Comparison of ENCODE assay signal across 8 mouse cellular contexts in genomic region chr5:113773664-113774063, GRCm38 (mm10). TPM values are rescaled to one million over a fixed set of nuclear protein-coding genes. Genes with fewer than 3 reads are reported as not detected.
DNase-seq lines count a peak whose midpoint lies in the region; ATAC-seq and TF ChIP-seq lines count a peak whose summit lies in the region.

No protein-coding gene starts in this region.

- H3K79me2 ChIP-seq in C2C12 (ENCODE audit: control insufficient read depth, insufficient read depth), result peaks cover 40% of the 10 kb centered on the region

- H3K4me1 ChIP-seq in bone marrow macrophage, adult 2 months (ENCODE audit: control insufficient read depth, insufficient read depth, low read length), result peaks cover 33% of the 10 kb centered on the region
- H3K4me1 ChIP-seq in heart, embryonic 11.5 days (ENCODE audit: control insufficient read depth, insufficient read depth, low read length), result peaks cover 12% of the 10 kb centered on the region
- peaks cover 33% of the 10 kb centered on the region for H3K4me1 ChIP-seq in kidney, embryonic 15.5 days

- peak overlapping the region; percentile 97 for H3K4me2 ChIP-seq in heart, embryonic 11.5 days
- H3K4me2 ChIP-seq in kidney, embryonic 15.5 days, result peak overlapping the region; percentile 92

- H3K9ac ChIP-seq in heart, embryonic 11.5 days (ENCODE audit: low read depth, low read length), result peak overlapping the region; percentile 82
- peak overlapping the region; percentile 95; the same call in 1 of the 2 replicates for H3K9ac ChIP-seq in kidney, embryonic 15.5 days

- peak; percentile 93 for TF ChIP-seq CTCF in C2C12 (IDR thresholded peaks at IDR 0.05; ENCODE audit: control insufficient read depth, insufficient read depth, insufficient read length)
- peak; percentile 87 for TF ChIP-seq CTCF in bone marrow macrophage, adult 2 months (IDR thresholded peaks at IDR 0.05; ENCODE audit: low read depth, low read length)

- TF ChIP-seq POLR2A in bone marrow macrophage, adult 2 months (IDR thresholded peaks at IDR 0.05; ENCODE audit: borderline replicate concordance, low read depth, low read length), result no peak

- peaks cover 29% of the 10 kb centered on the region for H3K36me3 ChIP-seq in C2C12 (ENCODE audit: control insufficient read depth, insufficient read depth)
- H3K36me3 ChIP-seq in heart, embryonic 11.5 days (ENCODE audit: control insufficient read depth, insufficient read depth, low read length), result peaks cover 14% of the 10 kb centered on the region
- peaks cover 51% of the 10 kb centered on the region for H3K36me3 ChIP-seq in kidney, embryonic 15.5 days

- H3ac ChIP-seq in C2C12 (ENCODE audit: control insufficient read depth, insufficient read length, low read depth), result no peak overlapping the region

- whole genome bisulfite sequencing in heart, embryonic 11.5 days (ENCODE audit: insufficient replicate concordance), result under 1% methylated on average over 7 of the region's 7 CpGs
- WGBS in kidney, embryonic 15.5 days, result 1% methylated on average over 7 of the region's 7 CpGs

- H3K27me3 ChIP-seq in C2C12 (ENCODE audit: control insufficient read depth, insufficient read depth, insufficient read length), result no peaks in the 10 kb centered on the region
- H3K27me3 ChIP-seq in heart, embryonic 11.5 days (ENCODE audit: control insufficient read depth, insufficient read depth, low read length), result no peaks in the 10 kb centered on the region
- no peaks in the 10 kb centered on the region for H3K27me3 ChIP-seq in kidney, embryonic 15.5 days

- H3K4me3 ChIP-seq in C2C12 (ENCODE audit: insufficient read depth, poor library complexity, severe bottlenecking), result peak overlapping the region; percentile 96
- peak overlapping the region; percentile 91 for H3K4me3 ChIP-seq in bone marrow macrophage, adult 2 months (ENCODE audit: insufficient read depth, low read length)
- H3K4me3 ChIP-seq in heart, embryonic 11.5 days (ENCODE audit: low read depth, low read length), result peak overlapping the region; percentile 98
- peak overlapping the region; percentile 86 for H3K4me3 ChIP-seq in kidney, embryonic 15.5 days (replicated peaks)

- peak; percentile 77 for ATAC-seq in erythroblast, adult 5-6 weeks (replicated peaks; ENCODE audit: low FRiP score, poor library complexity, severe bottlenecking)
- no peak for ATAC-seq in heart, embryonic 11.5 days (replicated peaks; ENCODE audit: insufficient number of reproducible peaks, low FRiP score, low TSS enrichment)
- ATAC-seq in kidney, embryonic 15.5 days (replicated peaks; ENCODE audit: low FRiP score), result peak; percentile 11; the same call in 1 of the 2 replicates

- no peaks in the 10 kb centered on the region for H3K9me3 ChIP-seq in heart, embryonic 11.5 days (replicated peaks; ENCODE audit: control insufficient read depth, low read length)
- H3K9me3 ChIP-seq in kidney, embryonic 15.5 days (replicated peaks), result no peaks in the 10 kb centered on the region

- H3K27ac ChIP-seq in bone marrow macrophage, adult 2 months (ENCODE audit: insufficient read depth, low read depth, low read length), result peak overlapping the region; percentile 58
- H3K27ac ChIP-seq in heart, embryonic 11.5 days (ENCODE audit: low read depth, low read length), result no peak overlapping the region
- H3K27ac ChIP-seq in kidney, embryonic 15.5 days, result peak overlapping the region; percentile 98; the same call in 1 of the 2 replicates

- peaks cover 26% of the 10 kb centered on the region for H3K79me3 ChIP-seq in C2C12 (ENCODE audit: low read depth)

- DNase-seq in liver, result peak; percentile 93
- DNase-seq in monocyte, adult 2 months (ENCODE audit: low read depth in 1 of 2, low spot score in 2 of 2), result peak; percentile 78 to 96
- peak; percentile 88 to 93 for DNase-seq in spleen, postnatal 14 days (ENCODE audit: low spot score in 2 of 2)

TF ChIP-seq in C2C12, 6 proteins besides CTCF, POLR2A, EP300 and RAD21:
- no peak for TF ChIP-seq MYOD1 (IDR thresholded peaks at IDR 0.05; ENCODE audit: control insufficient read depth, insufficient read length, low read depth)
- no peak for TF ChIP-seq USF1 (IDR thresholded peaks at IDR 0.05; ENCODE audit: low read depth)
- no peak for TF ChIP-seq MYOG (IDR thresholded peaks at IDR 0.05; ENCODE audit: control insufficient read depth, extremely low read depth, insufficient read length)
- TF ChIP-seq MAX (IDR thresholded peaks at IDR 0.05), result peak; percentile 34
- TF ChIP-seq FOSL1 (IDR thresholded peaks at IDR 0.05; ENCODE audit: insufficient read depth, low read length, poor library complexity, severe bottlenecking), result no peak
- TF ChIP-seq CEBPB (IDR thresholded peaks at IDR 0.05; ENCODE audit: low read depth), result no peak

RNA-seq across cellular contexts. Expression of gene Iscu, which starts 1.1 kb away (rescaled TPM):
- polyA plus RNA-seq in C2C12 (2012; fragmentation: generic; extraction: Trizol), result 119 TPM
- polyA plus RNA-seq in bone marrow macrophage, adult 2 months (2012; ENCODE audit: insufficient read depth, insufficient read length, missing spikeins), result 106 and 109 TPM in 2 replicates
- 137 and 178 TPM in 2 replicates for total RNA-seq in erythroblast, adult 5-6 weeks (2015; ENCODE audit: low replicate concordance)
- 139 and 170 TPM in 2 replicates for total RNA-seq in erythroblast, adult 5-6 weeks (2017; ENCODE audit: low replicate concordance)
- polyA plus RNA-seq in heart, embryonic 11.5 days (2014; fragmentation: Nextera tagmentation; extraction: Ambion mirVana), result 104 and 106 TPM in 2 replicates
- polyA plus RNA-seq in kidney, embryonic 15.5 days (2015; fragmentation: Nextera tagmentation; extraction: Ambion mirVana), result 104 and 112 TPM in 2 replicates

RNA-seq across cellular contexts. Expression of gene Sart3, which starts 1.4 kb away (rescaled TPM):
- polyA plus RNA-seq in C2C12 (2012; fragmentation: generic; extraction: Trizol), result 53.4 TPM
- 23.5 and 29.8 TPM in 2 replicates for polyA plus RNA-seq in bone marrow macrophage, adult 2 months (2012; ENCODE audit: insufficient read depth, insufficient read length, missing spikeins)
- 4.0 and 6.1 TPM in 2 replicates for total RNA-seq in erythroblast, adult 5-6 weeks (2015; ENCODE audit: low replicate concordance)
- 13.8 and 23.1 TPM in 2 replicates for total RNA-seq in erythroblast, adult 5-6 weeks (2017; ENCODE audit: low replicate concordance)
- 31.6 and 35.3 TPM in 2 replicates for polyA plus RNA-seq in heart, embryonic 11.5 days (2014; fragmentation: Nextera tagmentation; extraction: Ambion mirVana)
- polyA plus RNA-seq in kidney, embryonic 15.5 days (2015; fragmentation: Nextera tagmentation; extraction: Ambion mirVana), result 57.6 and 59.2 TPM in 2 replicates

RNA-seq across cellular contexts. Expression of gene Tmem119, which starts 26.7 kb away (rescaled TPM):
- polyA plus RNA-seq in C2C12 (2012; fragmentation: generic; extraction: Trizol), result 127 TPM
- polyA plus RNA-seq in bone marrow macrophage, adult 2 months (2012; ENCODE audit: insufficient read depth, insufficient read length, missing spikeins), result 0.99 and 1.7 TPM in 2 replicates
- total RNA-seq in erythroblast, adult 5-6 weeks (2015; ENCODE audit: low replicate concordance), result 2.7 TPM in 1 of 2 replicates, not detected in the other
- 1.1 TPM in 1 of 2 replicates, not detected in the other for total RNA-seq in erythroblast, adult 5-6 weeks (2017; ENCODE audit: low replicate concordance)
- polyA plus RNA-seq in heart, embryonic 11.5 days (2014; fragmentation: Nextera tagmentation; extraction: Ambion mirVana), result 11.7 and 12.3 TPM in 2 replicates
- 50.4 and 52.1 TPM in 2 replicates for polyA plus RNA-seq in kidney, embryonic 15.5 days (2015; fragmentation: Nextera tagmentation; extraction: Ambion mirVana)

RNA-seq across cellular contexts. Expression of gene Ficd, which starts 38.1 kb away (rescaled TPM):
- polyA plus RNA-seq in C2C12 (2012; fragmentation: generic; extraction: Trizol), result 2.6 TPM
- 3.0 and 3.7 TPM in 2 replicates for polyA plus RNA-seq in bone marrow macrophage, adult 2 months (2012; ENCODE audit: insufficient read depth, insufficient read length, missing spikeins)
- total RNA-seq in erythroblast, adult 5-6 weeks (2015; ENCODE audit: low replicate concordance), result 1.3 TPM in 1 of 2 replicates, not detected in the other
- total RNA-seq in erythroblast, adult 5-6 weeks (2017; ENCODE audit: low replicate concordance), result 0.56 and 0.94 TPM in 2 replicates
- 2.8 and 4.1 TPM in 2 replicates for polyA plus RNA-seq in heart, embryonic 11.5 days (2014; fragmentation: Nextera tagmentation; extraction: Ambion mirVana)
- 4.8 and 6.1 TPM in 2 replicates for polyA plus RNA-seq in kidney, embryonic 15.5 days (2015; fragmentation: Nextera tagmentation; extraction: Ambion mirVana)

RNA-seq across cellular contexts. Expression of gene 1700069L16Rik, which starts 49.1 kb away (rescaled TPM):
- polyA plus RNA-seq in C2C12 (2012; fragmentation: generic; extraction: Trizol), result not detected
- polyA plus RNA-seq in bone marrow macrophage, adult 2 months (2012; ENCODE audit: insufficient read depth, insufficient read length, missing spikeins), result not detected in 2 replicates
- not detected in 2 replicates for total RNA-seq in erythroblast, adult 5-6 weeks (2015; ENCODE audit: low replicate concordance)
- total RNA-seq in erythroblast, adult 5-6 weeks (2017; ENCODE audit: low replicate concordance), result not detected in 2 replicates
- polyA plus RNA-seq in heart, embryonic 11.5 days (2014; fragmentation: Nextera tagmentation; extraction: Ambion mirVana), result not detected in 2 replicates
- polyA plus RNA-seq in kidney, embryonic 15.5 days (2015; fragmentation: Nextera tagmentation; extraction: Ambion mirVana), result not detected in 2 replicates
